Mouse (Mus musculus) activated CD4-positive, CD25-positive, alpha-beta regulatory T cell, adult 4 months (primary cell): ENCODE measurements around the gene Trappc4. TPM values are rescaled to one million over a fixed set of nuclear protein-coding genes. Genes with fewer than 3 reads are reported as not detected.
"Not testable (repeated sequence)": the region's sequence is repeated elsewhere in the genome, so short reads cannot be mapped to it uniquely, and the experiment has no call there.

Experiments
- ATAC-seq: one replicate; pipeline ENCODE4 v1.8.0; 2017
- polyA plus RNA-seq, 2 experiments: library from polyadenylated mRNA; unstranded; fragments of 100-300 nt; shearing (Covaris generic); gene quantifications; one replicate each; pipeline ENCODE4 v1.2.1; 2017

The Trappc4 gene
- polyA plus RNA-seq, 2 experiments from 2014 or later, result 119 to 162 TPM

DNA sequence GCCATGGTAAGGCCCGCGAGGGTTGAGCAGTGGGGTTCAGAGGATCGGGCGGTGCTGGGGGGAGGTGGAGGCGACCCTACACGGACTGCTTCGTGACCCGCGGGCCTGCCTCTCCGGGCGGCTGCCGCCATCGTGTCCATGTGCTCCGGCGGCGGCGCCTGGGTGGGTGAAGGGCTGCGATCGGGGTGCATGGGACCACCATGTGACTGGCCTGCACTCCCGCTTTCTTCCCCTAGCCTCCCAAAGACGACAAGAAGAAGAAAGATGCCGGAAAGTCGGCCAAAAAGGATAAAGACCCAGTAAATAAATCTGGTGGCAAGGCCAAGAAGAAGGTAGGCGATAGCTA lies 325 bp upstream of the Trappc4 start:
- no peak for ATAC-seq

DNA sequence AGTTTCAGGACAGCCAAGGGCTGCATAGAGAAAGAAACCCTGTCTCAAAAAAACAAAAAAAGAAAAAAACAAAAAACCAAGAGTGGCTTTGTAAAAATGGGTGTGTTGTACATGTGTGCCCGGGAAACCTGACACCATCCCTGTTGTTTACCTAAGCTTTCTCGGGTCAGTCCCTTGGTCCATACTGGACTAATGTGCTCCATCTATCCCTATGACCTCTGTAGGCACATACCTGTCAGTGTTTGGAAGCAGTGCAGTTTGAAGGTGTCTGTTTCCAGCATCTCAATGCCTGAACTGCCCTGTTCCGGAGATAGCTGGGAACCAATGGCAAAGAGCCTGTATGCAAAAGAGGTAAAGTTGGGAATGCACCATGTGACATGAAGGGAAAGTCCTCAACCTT lies 2.4 kb downstream of the Trappc4 start:
- no peak for ATAC-seq

DNA sequence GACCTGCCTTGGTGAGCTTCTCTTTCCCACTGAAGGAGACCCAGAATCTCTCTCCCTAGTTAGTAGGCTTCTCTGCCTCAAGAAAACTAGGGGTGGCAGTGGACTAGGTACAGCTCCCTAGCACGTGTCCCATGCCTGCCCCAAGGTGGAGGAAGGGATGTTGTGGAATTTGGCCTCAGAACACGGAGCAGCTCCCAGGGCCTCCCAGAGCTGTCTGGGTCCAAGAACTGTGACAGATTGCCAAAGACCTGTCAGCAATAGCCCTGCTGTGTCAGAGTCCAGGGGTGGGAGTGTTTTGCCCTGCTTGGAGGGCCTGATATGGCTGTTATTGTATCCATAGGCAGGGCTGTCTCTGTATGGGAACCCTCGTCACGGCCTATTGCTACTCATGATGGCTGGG lies 6.3 kb downstream of the Trappc4 start:
- no peak for ATAC-seq

DNA sequence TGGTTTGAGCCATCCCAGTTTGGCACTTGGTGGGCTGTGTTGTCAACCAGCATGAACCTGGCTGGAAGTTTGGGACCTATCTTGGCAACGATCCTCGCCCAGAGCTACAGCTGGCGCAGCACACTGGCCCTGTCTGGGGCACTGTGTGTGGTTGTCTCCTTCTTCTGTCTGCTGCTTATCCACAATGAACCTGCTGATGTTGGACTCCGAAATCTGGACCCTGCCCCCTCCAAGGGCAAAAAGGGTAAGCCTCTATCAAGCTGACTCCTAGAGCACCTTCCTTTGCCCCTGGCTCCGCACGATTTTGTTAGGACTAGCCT lies 7.6 kb downstream of the Trappc4 start:
- no peak for ATAC-seq

DNA sequence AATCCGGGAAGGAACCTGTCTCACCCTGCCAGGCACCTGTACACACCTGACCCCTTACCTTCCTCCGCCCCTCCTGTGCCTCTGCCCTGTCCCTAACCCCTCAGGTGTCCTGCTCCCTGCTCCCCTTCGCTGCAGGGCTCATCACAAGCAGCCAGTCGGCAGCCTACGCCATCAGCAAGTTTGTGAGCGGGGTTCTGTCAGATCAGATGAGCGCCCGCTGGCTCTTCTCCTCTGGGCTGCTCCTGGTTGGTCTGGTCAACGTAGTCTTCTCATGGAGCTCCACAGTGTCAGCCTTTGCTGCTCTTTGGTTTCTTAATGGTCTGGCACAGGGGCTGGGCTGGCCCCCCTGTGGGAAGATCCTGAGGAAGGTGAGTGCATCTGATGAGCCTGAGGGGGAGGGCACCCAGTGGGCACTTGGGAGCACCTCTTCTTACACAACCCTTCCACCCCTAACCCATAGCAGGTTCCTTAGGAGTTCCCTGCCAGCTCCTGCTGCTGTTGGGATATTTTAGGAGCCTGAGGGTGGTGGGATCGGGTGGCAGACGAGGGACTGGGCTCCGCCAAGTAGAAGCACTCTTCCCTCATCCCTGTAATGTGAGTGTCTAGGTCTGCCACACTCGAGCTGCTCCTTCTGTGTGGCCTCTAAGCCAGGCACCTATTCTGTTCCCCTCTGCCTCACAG lies 8.1 kb downstream of the Trappc4 start:
- no peak for ATAC-seq

DNA sequence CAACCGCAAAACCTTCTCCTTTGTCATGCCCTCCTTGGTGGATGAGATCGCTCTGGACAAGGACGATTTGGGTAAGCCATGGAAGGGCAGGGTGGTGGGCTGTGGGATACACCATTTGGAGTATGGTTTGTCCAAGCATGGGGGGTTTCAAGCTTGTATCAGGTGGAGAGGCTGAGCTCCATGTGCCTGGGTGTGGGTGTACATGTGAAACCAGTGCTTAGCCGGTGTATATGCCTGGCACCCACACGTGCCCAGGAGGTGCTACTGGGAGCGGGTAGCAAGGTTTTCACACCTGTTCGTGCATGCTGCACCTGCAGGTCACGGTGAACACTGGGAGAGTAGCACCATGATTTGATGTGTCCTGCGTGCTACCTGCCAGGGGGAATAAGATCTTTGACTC lies 8.8 kb downstream of the Trappc4 start:
- no peak for ATAC-seq

DNA sequence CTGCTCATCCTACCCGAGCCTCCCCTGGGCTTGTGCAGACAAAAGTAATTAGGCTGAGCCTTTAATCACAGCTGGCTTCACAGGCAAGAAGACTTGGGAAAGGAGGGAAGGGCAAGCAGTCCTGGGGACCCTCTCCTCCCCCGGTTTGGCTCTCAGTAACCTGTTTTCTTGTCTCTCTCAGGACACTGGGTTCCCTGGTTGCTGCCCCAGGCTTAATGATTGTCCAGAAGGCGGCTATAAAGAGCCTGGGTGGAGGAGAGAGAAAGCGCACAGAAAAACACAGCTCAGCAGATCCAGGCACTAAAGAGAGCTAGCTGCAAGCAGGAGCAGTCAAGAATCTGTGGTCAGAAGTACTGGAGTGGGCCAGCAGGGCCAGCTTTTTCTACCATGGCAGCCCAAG lies 9.3 kb downstream of the Trappc4 start:
- no peak for ATAC-seq

DNA sequence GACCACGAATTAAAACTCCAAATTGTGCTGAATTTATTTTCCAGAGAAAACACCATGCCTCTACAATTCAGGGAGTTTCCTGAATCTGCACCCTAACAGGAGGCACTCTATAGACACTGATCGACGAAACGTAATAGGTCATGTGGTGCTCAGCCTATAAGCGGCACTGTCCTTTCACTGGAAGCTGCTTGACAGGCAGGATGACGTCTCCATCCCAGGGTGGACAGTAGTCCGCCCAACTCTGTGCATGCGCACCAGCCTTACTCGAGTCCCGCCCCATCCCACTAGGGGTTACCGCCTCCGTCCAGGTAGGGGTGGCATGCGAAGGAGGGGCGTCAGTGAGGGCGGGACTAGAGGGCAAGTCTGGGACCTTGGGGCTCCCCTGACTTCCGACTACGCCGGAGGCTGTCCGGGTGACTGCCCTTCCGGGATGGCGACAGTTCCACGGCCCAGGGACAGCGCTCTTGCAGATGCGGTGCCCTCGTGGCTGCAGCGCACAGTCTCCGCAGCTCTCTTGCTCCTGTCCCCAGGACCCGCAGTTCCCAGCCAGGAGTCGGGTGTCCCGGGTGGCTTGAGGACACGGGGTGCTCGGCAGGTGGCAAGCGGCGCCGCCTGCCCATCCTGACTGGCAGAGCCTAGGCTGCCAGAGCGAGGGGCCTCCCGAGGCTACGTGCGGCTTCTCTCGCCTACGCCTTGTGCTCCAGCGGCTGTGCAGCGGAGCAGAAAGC lies 10.6 kb downstream of the Trappc4 start, which contains the start of gene Slc37a4:
Gene Slc37a4, plus strand, starts transcription at position 169 of the 728 bp plus-strand sequence.
- peak; percentile 94 for ATAC-seq

DNA sequence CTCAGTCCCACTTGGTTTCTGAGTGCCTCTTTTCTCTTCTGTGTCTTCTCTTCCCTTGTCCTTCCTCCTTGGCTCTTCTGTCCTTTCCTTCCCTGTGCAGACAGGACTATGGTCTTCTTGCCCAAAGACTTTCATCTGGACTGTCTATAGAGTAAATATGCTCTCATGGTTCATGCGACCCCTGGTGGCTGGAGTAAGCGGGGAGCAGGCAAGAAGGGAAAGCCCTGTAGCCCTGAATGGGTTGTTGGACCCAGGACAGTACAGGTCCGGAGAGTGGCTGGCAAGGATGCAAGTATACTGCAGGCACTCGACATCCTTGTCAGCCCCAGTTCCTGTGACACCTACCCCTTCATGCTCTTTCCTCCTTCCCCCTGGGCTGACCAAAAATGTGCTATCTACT lies 15.9 kb downstream of the Trappc4 start:
- peak; percentile 65 for ATAC-seq

DNA sequence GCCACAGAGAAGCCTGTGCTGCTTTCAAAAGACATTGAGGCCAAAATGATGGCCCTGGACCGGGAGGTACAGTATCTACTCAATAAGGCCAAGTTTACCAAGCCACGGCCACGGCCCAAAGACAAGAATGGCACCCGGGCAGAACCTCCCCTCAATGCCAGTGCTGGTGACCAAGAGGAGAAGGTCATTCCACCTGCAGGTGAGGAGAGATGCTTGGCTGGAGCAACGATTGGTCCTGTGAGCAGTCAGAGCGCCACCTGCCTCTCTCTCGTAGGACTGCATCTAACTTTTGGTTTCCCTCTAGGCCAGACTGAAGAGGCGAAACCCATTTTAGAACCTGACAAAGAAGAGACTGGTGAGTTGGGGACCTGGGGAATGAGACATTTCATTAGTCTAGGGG lies 18.1 kb downstream of the Trappc4 start:
- peak; percentile 61 for ATAC-seq

DNA sequence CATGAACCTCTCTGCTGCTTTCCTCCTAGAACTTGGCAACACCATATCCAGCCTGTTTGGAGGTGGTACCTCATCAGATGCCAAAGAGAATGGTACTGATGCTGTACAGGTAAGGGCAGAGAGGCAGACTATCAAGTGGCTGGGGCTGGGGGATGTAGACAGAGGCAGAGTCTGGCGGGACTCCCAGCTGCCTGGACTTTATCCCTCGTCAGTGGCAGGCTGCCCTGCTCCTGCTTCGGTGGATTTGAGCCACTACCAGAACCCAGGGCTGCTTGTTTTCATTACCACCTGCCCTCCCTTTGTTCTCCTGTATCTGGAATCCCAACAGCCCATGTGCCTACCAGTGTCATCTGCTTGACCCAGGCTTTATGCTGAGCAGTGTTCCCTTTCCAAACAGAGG lies 20.2 kb downstream of the Trappc4 start:
- ATAC-seq, result no peak

DNA sequence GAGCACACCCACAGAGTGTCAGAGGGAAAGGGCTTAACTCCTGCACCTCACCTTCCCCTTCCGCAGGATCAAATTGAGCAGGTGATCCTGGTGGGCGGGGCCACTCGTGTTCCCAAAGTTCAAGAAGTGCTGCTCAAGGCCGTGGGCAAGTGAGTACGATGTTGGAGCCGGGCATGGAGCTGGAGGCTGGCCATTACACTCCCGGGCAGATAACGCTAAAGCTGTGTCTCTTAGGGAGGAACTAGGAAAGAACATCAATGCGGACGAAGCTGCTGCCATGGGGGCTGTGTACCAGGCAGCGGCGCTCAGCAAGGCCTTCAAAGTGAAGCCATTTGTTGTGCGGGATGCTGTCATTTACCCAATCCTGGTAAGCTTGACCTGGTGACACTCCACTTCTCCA lies 22.8 kb downstream of the Trappc4 start:
- ATAC-seq, result no peak

DNA sequence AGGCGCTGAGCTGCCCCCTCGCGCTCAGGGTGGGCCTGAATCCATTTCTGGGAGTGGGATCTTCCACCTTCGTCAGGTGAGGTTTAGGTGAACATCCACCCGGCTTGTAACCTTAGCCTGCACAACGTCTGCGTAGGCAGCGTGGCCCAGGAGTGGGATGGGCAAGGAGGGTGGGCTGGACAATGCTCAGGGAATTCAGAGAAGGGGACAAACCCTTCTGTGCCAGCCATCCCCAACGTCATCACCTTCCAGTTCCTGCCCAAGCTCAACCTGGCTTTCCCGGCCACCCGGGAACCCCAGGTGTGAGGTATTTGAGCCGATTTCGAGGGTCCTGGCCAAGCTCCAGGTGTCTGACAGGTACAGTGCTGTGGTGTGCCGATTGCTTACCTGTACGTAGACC lies 27.5 kb downstream of the Trappc4 start:
- no peak for ATAC-seq

DNA sequence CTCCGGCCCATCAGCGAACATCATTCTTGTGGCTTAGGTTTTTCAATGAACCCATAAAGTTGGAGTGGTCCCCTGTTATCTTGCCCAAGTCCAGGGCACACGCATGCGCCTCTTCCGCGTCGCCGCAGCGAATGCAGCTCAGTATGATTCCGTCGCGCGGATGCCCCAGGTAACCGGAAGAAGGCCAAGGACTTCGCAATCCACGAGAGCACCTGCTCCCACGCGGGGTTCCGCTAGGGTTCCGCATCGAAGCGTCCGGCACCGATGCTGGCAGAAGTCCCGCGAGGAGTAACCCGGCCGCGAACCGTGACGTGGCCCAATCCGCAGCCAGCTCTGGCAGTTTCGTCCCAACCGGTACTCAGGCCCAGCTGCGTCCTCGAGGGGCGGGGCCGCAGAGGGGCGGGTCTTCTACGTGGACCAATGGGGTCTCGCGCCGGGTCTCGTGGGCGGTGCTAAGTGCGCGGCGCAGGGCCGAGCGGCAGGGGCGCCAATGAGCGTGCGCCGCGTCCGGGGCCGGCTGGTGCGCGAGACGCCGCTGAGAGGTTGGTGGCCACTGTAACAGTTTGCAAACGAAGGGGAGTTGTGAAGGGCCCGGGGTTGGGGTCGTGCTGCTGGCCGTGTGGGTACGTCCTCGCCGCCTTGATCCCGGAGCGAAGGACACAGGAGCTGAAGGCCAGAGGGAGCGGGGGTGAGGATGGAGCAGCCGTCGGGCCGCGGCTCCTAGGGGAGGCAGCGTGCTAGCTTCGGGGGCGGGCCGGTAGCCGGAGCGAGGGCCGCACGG lies 28.2 kb downstream of the Trappc4 start, which contains the start of gene Hyou1:
Gene Hyou1, plus strand, starts transcription at position 437 of the 781 bp plus-strand sequence.
- peak; percentile 91 for ATAC-seq

DNA sequence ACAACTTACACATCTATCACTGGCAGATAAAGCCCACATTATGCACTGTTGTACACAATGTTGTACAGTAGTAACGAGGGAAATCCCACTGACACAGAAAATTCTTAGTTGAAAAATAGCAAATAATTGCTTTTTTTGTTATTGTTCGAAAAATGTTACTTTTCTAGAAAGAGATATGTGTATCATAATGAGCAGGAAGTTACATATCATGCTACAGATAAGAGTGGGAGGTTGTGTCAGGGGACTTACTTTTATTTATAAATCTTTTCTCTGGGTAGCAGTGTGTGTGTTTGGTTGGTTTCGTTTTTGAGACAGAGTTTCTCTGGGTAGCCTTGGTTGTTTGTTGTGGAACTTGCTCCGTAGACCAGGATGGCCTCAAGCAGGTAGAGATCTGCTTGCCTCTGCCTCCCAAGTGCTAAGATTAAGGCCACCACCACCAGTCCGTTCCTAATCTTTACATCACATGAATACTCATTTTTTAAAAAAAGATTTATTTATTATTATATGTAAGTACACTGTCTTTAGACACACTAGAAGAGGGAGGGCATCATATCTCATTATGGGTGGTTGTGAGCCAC lies 29.2 kb downstream of the Trappc4 start:
- peak; percentile 7 for ATAC-seq

DNA sequence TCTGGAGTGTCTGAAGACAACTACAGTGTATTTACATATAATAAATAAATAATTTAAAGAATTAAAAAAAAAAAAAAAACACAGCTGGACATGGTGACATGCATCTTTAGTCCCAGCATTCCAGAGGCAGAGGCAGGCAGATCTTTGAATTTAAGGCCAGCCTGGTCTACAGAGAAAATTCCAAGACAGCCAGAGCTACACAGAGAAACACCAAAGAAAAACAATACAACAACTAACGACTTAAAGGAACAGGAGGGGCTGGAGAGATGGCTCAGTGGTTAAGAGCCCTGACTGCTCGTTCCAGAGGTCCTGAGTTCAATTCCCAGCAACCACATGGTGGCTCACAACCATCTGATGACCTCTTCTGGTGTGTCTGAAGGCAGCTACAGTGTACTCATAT lies 30.1 kb downstream of the Trappc4 start:
- not testable (repeated sequence) for ATAC-seq

DNA sequence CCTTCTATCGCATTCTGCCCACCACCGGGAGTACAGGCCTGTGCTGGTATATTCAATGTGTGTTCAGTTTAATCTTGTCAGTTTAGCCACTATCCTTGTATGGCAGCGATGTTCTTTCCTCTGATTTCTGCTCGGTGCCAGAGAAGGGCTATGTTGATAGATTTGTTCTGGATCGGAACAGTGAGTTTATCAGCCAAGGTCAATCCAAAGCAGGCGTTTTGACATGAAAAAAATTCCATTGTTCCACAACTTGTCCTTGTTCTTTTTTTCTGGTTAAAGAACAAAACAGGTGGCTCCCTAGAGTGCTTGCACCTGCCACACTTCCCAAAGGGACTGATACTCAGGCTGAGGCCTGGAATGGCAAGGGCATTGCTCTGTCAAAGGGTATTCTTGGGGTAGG lies 31.3 kb downstream of the Trappc4 start:
- no peak for ATAC-seq

DNA sequence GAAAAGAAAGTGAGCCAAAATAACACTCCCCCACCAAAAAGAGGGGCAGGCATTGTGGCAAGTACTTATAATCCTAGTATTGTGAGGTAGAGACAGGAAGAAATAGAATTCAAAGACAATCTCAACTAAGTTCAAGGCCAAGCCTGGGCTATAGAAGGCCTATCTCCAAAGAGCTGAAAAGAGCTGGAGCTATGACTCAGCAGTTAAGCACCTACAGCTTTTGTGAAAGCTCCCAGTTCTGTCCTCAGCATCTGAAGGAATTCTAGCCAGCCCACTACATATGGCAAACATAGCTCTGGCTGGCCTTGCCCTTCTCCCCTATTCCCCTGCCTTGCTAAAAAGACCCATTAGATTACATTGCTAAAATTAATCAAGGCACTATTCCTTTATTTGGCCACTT lies 34.0 kb downstream of the Trappc4 start:
- ATAC-seq, result no peak

DNA sequence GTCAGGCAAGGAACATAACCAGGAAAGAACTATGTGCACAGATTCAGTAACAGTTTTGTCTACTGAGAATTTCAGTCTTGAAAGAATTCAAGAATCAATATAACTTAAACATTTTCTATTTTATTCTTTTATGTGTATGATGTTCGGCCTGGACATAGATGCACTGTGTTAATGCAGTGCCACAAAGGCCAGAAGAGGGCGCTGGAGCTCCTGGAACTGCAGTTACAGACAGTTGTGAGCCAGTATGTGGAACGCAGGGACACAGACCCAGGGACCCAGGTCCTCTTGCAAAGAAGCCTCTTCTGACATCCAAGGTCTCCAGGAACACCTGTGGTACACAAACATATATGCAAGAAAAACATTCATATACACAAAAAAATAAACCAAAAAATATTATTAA lies 42.9 kb downstream of the Trappc4 start:
- no peak for ATAC-seq

DNA sequence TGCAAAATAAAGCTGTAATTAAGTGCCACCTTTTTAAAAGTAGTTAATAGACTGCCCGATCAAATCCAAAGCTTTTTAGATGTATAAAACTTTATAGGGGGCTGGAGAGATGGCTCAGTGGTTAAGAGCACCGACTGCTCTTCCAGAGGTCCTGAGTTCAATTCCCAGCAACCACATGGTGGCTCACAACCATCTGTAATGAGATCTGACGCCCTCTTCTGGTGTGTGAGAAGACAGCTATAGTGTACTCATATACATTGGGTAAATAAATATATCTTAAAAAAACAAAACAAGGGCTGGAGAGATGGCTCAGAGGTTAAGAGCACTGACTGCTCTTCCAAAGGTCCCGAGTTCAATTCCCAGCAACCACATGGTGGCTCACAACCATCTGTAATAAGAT lies 45.5 kb downstream of the Trappc4 start:
- ATAC-seq, result not testable (repeated sequence)

DNA sequence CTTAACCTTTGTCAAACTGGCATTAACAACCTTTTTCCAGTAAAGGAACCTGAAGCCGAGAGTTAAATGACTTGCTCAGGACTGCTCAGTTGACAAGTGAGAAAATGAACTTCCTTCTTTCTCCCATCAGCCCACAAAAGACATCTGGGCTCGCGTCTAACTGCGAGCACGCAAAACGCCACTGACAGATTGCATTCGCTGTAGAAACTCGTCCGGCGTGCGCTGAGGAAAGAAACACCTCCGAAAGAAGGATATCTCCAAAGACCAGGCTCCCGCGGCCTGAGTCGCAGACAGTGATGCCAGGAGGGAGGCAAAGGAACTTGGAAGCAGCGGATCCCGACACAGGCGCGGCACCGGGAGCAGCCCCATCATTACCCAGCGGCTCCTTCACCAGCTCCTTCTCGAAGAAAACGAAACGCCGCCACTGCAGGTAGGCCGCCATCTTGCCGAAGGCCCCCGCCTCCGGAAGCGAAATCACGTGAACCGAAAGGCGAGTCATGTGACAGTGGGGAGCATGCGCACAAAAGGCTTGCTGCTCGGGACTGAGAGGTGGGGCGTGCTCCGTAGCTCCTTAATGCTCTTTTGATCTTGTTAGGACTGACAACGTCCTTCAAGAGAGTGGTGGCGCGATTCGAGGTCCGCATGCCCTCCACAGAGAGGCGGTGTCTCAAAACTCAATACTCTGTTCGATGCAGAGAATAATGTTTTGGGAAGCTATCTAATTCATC lies 46.0 kb downstream of the Trappc4 start, which contains the start of gene Vps11:
Gene Vps11, minus strand, starts transcription at position 481 of the 728 bp plus-strand sequence.
- ATAC-seq, result peak; percentile 91

DNA sequence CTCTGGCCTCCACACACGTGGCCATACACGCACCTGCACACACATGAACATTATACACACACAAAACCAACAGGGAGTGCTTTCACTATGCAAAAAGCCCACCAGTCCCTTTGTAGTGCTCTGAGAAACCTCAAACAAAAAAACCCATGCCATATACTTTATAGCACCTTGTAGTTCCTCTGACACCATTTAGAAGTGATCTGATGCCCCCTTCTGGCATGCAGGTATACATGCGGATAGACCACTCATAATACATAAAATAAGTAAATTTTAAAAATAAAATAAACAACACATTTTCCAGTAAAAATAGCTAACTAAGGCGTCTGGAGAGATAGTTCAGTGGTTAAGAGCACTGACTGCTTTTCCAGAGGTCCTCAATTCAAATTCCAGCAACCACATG lies 50.2 kb downstream of the Trappc4 start:
- no peak for ATAC-seq
